Mouse (Mus musculus) layer of hippocampus, adult 9-11 months (tissue): ENCODE data around the gene Olfr1368.

Experiments used
- DNase-seq: peaks from one replicate; pipeline ENCODE4 v3.0.0; 2022

Gene Olfr1368

GRCm38 (mm10) chr13:21145767-21146166, at the start of gene Olfr1368:
TSS of gene Olfr1368 (minus strand) at chr13:21145867.
- no peak for DNase-seq

DNA sequence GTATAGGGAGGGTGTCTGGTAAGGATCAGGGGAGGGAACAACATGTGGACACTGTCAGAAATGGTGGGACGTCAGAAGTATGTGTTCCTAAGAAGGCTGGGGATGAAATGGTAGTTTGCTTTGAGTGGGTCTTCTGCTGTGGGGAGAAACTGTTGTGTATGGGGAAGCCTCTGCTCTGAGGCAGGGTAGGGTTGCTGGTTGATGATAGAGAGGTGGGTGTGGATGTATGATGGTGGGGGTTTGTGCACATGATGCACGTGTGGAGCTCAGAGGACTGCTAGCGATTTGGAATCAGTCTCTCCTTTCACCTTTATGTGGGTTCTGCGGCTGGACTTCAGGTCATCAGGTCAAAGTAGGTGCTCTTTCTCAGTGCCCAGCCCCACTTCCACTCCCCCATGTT, 39.9 kb upstream of the Olfr1368 start:
- DNase-seq, result no peak

- DNase-seq, result no peak
Observed at GRCm38 (mm10) chr13:21183661-21184060, 38.0 kb upstream of the Olfr1368 start.

- no peak for DNase-seq
Observed at GRCm38 (mm10) chr13:21183066-21183465, 37.4 kb upstream of the Olfr1368 start.

DNA sequence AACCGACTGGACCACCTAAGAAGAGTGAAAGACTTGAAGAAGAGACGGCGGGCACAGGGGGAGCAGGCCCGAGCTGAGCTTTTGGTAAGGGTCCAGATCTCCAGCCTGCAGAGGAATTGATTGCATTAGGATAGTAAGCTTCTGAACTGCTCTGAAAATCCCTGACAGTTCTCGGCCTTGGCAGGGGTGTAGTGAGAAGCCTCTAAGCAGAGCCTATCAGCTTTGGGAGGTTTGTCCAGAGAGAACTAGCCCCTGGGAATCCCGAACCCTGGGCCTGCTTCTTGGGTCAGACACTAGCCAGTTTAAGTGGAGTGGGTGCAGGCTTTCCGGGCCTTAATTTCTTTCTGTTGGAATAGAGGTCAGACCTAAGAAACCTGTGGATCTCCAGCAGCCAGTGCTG, 36.3 kb upstream of the Olfr1368 start:
- DNase-seq, result no peak

- no peak for DNase-seq
Observed at GRCm38 (mm10) chr13:21180551-21181530, 35.2 kb upstream of the Olfr1368 start.

DNA sequence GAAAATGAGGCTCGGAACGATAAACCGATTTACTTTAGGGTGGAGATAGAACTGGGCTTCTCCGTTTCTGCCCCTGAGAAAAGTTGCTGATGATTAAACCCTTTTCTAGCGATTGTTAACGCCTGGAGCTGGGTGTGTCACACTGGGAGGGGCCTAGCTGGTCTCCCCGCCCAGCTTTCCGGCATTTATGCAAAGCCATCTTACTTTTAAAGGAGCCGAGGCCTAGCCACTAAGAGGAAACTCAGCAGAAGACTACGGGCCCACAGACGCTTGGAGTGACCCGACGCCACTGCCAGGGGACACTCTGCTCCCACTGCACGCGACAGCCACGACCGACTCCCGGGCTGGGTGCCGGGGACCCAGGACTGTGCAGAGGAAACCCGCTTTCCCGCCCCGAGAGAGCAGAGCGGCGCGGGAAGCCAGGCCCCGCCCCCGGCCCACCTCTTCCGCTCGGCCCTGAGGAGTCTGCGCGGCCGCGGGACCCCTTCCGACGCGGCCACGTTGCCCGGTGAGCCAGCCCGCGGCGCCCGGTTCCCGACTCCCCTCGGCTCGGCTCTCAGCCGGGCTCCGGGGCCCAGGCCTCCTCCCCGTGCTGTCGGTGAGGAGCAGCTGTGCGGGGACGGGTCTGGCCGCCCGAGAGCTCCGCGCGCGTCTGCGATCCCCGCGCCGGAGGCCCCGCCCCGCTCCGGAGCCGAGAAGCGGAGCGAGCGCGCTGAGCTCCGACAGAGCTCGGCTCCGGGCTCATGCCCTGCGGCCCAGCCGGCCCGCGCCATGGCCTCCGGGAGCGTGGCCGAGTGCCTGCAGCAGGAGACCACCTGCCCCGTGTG, 34.3 kb upstream of the Olfr1368 start:
- DNase-seq, result peak; percentile 90

GRCm38 (mm10) chr13:21179367-21179723, 33.7 kb upstream of the Olfr1368 start, which contains the start of gene Trim27:
TSS of gene Trim27 (plus strand) at chr13:21179445.
- peak; percentile 34 for DNase-seq

- DNase-seq, result no peak
Observed at GRCm38 (mm10) chr13:21178364-21178763, 32.7 kb upstream of the Olfr1368 start.

DNA sequence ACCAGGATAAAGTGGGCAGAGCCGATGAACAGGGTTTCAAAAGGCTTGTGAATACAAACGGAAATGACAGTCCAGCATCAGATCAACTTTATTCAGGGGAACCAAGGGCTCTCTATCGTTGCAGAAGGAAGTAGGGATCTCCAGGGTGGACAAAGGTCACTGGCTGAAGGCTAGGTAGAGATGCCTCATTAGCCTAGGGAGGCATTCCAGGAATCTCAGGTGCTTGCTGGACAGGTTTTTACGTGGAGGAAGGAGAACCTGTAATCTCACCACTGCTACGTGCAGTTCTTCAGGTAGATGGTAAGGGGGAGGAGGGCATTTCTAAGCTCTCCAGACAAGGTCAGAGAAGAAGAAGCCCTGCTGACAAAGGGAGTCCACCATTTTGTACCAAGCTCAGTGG, 32.0 kb upstream of the Olfr1368 start:
- DNase-seq, result no peak

DNA sequence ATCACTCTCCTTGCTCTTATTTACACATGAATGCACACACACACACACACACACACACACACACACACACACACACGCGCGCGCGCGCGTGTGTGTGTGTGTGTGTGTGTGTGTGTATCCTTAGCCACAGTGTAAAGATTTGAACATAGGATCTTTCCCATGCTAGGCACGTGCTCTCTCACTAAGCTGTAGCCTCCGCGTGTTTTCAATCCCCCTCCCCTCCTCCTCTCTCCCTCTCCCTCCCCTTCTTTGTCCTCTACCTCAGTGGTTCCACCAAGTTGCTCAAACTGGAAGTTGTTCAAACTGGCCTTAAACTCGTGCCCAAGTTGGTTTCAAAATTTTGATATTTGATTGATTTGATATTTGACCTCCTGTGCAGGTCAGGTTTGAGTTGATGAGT, 31.1 kb upstream of the Olfr1368 start:
- no peak for DNase-seq

- DNase-seq, result peak; percentile 66
Observed at GRCm38 (mm10) chr13:21173072-21173471, 27.4 kb upstream of the Olfr1368 start.

GRCm38 (mm10) chr13:21172241-21173027, 26.8 kb upstream of the Olfr1368 start:
- peak; percentile 60 for DNase-seq

- no peak for DNase-seq
Observed at GRCm38 (mm10) chr13:21171600-21172150, 26.0 kb upstream of the Olfr1368 start.

DNA sequence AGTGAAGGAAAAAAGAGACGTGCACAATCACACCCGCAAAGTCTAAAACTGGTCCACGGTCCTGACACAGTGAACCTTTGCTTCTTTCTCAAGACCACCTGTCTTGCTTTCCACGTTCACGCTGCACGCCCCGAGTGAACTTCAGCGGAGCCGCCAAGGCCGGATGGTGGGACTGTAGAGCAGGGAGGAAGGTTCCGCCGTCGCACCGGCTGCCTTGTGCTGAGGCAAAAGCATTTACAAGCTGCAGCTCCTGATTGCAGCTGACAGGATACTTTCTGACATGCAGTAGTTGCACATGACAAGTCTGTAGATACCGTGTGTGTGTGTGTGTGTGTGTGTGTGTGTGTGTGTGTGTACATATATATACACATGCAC, 25.5 kb upstream of the Olfr1368 start:
- no peak for DNase-seq

DNA sequence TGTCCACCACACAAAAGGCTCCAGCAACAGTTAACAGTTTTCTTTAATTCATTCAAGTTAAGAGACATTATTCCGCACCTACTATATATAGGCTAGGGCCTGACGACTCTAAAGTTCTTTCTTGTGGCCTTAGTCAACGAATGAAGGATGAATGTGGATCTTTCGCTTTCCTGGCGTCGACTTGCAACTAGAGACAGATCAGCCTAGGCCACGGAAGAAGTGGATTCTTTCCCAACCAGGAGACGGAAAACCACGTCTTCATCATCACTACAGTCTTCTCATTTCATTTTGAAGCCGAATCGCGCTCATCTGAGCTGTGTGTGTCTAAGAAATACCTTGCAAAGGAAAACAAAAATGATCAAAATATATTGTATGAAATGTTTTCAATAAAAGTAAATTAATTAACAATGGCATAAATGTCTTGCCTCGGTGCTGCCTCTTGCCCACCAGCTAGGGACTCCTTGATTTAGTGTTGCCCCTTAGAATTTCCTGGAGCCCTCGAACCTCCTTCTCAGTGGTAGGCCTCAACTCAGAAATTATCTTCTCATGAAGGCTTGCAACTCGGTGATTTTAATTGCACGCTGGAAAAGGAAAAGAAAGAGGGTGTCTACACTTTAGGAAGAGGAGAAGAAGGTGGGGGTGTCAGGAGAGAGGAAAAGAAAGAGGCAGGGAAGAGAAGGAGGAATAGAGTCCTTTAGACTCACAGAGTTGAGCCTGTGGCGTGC, 24.9 kb upstream of the Olfr1368 start:
- no peak for DNase-seq

DNA sequence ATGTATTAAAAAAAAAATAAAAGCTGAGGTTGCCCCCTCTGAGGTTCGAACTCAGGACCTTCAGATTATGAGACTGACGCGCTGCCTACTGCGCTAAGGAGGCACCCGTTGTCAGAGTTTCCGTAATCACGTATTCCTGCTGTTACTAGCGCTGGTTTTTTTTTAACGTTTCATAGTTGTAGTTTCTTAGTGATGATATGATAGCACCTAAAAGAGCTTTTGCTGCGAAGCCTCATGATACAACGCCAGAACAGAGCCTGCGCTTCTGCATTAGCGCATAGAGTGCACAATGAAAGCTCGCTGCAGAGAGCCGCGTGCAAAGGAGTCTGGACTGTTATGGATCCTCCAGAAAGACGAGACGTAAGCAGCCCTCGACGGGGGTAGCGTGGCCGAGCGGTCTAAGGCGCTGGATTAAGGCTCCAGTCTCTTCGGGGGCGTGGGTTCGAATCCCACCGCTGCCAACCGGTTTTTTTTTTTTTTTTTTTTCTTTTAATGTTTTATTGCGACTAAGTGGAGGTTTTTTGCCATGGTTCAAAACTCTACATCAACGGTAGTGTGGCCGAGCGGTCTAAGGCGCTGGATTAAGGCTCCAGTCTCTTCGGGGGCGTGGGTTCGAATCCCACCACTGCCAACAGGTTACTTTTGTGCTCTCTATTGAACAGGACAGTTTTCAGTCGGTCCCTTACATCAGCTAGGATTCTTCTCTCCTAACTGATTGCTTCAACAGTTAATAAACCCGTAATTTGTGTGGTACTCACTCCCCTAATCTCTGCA, 24.2 kb upstream of the Olfr1368 start:
- DNase-seq, result peak; percentile 79

GRCm38 (mm10) chr13:21169121-21169656, 23.5 kb upstream of the Olfr1368 start:
- DNase-seq, result no peak

DNA sequence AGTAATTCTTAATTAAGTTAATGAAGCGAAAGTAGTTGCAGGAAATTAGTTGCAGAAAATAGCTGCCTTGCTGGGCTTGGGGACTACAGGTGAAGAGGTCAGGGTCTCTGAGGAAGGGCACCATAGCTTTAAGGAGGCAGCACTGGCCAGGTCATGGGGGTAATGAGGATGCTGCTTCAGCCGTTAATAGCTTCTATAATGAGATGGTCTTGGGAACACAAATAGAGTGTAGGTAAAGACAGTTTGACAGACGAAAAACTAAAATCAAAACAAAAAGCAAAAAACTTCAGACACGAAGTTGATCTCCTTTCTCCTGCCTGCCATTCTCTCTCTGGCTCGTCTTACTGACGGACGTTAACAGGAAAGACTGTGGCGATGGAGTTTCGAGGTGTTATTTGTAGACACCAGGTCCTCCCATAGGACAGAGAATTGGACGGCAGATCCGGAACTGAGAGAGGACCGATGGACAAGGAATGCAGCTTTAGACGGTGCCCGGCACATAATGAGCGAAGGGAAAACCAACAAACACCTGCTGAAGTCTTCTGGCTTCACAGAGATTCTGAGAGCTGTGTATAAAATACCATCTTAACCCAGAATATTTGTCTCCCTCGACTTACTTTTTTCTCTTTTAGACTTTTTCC, 22.8 kb upstream of the Olfr1368 start:
- no peak for DNase-seq

DNA sequence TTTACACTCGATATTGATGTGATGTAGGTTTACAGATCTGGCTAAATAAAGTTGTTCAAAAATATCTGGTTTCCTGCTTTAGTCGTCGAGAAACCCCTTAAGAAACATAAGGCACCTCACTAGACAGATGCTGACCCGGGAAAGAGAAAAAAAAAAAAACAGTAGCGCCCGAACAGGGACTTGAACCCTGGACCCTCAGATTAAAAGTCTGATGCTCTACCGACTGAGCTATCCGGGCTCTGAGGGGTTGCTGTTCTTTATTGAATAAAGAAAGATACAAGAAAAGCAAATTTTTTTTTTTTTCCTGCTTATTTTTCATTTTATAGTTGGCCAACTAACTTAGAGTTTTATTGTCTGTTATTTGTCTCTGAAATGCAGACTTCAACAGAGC, 22.2 kb upstream of the Olfr1368 start:
- DNase-seq, result no peak
